Mouse (Mus musculus) natural killer cell, adult 2 months (primary cell): ENCODE results near the gene Tinag.
"Not testable (repeated sequence)": the region's sequence is repeated elsewhere in the genome, so short reads cannot be mapped to it uniquely, and the experiment has no call there.

ENCODE experiments used
- DNase-seq, 2 experiments: peaks; one replicate each; pipeline ENCODE4 v3.0.0; 2022; ENCODE audit warnings: low spot score in 2 of 2

Gene Tinag

DNA sequence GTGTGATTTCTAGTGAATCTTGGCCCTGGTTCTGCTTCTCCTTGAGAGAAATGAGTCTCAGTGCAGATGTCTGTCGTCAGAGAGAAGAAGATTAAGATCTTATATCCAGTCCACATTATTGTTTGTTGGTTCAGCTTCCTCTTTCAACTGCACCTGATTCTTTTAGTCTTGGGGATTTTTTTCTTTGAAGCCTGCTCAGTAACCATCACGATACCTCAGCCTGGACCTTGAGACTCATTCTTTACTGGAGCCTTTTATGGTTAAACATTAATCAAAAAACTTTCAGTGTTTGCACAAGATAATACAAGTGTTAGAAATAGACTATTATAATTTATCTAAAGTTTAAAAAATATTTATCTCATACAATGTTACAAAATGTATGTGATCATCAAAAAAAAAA, at the start of gene Tinag:
Gene Tinag (minus strand): TSS at position 210 of the 400 bp plus-strand sequence.
- no peak for DNase-seq

DNA sequence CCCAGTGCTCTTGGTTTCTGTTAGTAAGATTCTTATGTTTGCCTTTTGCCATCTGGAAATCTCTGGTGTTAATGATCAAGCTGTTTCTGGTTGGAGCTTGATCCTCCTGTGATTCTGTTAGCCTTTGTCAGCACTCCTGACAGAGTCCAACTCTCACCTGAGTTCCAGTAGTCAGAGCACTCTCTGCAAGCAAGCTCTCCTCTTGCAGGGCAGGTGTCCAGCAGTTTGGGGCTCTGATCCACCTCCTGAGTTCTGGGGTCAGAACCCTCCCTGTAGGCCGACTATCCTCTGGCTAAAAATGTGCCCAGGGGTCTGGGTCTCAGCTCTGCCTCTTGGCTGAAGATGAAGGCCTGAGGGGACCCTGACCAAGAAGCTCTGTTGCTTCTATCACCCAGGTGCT, 37.6 kb upstream of the Tinag start:
- DNase-seq = not testable (repeated sequence)

DNA sequence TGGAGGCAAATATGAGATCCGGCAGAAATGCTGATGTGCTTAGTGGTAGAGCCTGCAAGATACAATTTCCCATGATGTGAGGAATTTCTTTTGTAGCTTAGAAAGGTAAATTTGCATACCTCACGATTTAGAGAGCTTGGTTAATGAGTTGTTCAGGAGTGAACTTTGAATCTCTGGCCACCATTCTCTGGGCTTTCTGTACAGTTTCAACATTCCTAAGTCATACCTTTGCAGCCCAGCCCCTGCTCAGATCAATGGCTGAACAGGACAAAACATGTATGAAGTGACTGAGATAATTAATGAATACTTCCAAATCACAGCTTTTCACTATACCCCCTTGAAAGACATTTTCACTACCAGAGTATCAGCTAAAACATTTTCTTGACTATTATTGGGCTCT, 26.1 kb upstream of the Tinag start:
- no peak for DNase-seq

DNA sequence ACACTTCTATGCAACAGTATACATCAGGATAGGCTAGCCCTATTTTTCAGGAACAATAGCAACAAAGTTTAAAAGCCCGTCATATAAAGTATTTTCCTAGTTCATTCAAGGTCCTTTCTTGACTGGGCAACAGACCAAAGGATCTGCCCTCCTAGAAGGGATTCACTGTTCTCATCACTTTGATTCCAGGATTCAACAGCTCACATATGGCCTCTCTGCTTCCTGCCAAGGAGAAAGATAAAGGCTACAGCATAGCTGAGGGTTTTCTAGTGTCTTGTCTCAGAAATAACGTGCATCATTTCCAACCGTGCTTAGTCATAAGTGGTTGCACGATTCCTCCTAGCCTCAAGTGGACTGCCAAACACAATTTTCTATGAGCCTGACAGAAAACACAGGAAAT, 11.0 kb upstream of the Tinag start:
- no peak for DNase-seq

DNA sequence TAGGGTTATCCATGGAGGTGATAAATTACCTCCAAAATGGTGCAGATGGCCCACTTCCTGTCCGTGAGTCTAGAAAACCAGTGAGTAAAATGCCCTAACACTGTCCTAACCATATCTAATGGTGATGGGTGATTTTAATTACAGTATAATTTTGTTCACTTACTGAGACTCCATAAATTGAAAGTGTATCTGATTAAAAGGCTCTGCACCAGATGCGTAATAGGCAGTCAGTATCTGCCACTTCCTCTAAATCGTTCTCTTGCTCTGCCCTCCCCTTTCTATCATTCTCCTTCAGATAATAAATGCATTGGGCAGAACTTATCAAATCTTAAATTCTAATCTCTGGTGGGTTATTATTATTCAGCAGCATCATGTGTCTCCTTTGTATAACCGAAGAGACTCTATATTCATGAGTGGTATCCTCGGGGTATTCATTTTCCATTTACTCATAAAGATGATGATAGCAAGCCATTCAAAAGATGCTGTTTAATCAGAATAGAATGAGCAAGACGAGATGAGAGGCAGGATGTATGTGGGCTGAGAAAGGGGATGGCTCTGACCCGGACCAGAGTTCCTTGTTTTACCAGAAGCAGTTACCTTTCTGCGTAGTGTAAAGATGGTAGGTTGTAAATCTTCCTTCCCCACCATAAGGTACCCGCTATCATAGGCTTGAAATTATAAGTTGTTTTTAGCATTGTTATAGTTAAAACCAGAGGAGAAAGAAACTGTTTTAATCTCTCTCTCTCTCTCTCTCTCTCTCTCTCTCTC, 9.0 kb upstream of the Tinag start:
- no peak for DNase-seq

DNA sequence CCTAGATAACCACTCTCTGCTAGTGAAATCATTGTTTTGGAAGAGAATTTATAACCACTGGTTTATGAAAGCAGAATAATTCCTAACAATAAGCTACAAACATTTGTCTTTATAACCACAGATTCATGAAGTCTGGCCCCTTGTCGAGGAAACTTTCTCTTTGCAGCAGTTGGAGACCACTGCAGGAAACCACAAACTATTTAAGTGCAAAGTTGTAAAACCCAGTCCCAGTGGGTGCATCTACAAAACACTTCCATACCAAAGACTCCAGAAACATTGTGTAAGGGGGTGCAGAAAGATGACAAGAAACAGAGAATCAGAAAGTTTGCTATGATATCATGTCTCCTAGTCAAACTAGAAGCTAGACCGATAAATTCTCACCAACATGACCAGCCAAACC, 5.8 kb upstream of the Tinag start:
- DNase-seq = no peak

DNA sequence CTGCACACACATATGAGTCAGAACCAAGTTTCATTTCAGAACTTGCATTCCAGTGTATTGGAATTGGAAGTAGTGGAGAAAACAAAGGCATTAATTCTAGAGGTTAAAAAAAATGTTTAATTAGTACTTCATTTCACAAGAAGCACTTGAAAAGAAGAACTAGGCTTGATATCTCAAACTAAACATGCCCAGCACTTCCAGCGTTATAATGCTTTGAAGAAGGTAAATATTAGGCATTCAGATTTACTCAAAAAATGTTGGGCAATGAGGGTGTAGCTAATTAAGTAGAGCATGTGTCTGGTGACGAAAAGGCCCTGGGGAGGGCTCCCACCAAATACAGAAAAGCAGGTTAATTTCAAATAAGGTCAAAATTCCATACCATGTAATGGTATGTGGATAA, 4.1 kb upstream of the Tinag start:
- DNase-seq = no peak

DNA sequence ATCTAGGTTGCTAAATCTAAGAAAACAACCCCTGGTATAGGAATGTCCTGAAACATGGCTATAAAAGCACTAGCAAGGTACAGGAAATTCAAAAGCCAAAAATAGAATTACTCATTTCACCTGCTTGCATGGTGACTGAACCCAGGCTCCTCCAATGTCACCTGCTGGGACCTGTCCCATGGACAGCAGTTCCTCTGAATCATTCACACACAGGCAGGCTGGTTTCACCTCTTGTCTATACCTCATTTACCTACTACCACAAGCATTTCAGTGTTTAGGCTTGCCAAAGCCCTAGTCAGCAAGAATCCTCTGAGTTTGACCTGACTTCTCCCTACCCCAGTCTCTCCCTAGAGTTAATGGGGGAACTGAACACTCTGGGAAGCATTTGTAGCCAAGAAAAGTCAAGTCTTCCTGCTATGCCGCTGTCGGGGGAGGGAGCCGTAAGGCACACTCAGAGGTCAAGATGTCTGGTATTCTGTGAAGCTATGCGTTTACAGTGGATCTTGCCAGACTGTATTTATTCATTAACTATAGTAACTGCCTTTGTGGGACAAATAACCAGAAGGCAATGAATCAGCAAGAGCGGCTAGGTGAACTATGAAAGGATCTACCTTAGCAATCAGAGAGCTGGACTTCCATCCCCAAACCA, 597 bp upstream of the Tinag start:
- no peak for DNase-seq

DNA sequence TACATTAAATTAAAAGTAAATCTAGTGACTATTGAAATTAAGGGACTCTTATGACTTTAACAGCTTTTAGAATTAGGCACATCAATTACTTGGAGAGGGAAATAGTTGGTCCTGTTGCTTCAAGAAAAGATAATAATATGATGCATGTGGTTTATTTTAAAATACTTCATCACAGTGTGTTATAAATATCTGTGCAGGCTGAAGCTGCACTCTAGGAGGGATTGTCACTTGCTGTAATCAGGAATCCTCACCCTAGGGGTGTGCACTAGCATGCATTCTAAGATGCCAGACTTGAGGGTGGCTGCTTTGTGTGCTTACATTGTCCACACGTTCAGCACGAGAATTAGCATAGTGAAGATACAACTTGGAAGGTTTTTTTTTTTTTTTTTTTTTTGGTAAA, 10.2 kb downstream of the Tinag start:
- DNase-seq = no peak

DNA sequence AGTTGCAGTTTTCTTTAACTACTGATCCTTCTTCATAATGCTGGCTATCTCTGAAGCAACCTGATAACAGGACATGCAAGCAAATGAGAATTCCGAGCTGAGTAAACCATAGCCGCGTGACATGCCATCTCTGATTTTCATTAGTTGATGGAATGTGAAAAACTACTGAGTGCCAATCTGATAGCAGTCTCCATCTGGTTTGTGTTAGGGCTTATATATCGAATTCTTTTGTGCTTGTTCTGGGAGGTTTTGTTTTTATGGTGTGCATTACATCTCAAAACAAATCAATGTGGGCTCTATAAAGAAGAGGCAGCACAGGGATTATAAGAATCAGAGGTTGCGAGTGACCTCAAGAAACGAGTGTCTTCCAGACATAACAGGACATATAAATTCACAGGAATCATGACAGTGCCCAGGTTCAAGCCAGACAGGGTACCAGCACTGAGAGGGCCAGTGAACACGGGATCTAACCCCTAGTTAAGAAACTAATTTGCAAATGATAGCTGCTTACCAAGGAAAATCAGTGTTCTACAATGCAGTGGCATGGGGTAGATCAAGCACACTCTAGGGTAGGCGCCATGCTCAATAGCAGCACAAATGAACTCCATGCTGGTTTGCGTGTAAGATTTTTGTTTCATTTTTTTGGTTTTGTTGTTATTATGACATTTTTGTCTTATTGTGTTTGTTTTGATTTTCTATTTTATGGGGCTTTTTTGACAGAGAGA, 13.0 kb downstream of the Tinag start:
- no peak for DNase-seq

DNA sequence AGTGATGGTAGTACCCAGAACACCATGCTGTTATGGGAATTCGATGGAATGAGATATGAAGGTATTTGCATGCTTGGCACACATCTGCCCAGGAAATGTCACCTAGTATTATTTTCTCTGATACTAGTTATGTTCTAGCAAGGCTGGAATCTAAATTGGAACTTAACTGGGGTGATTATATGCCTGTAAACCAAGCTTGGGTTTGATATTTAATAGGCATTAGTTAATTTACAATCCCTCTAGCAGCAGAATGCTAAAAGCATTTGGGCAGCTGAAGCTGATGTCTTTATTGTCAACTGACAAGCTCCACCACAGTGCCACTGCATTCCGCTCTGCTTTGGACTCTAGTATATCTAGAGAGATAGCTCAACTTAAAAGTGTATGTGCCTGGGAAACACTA, 20.3 kb downstream of the Tinag start:
- no peak for DNase-seq

DNA sequence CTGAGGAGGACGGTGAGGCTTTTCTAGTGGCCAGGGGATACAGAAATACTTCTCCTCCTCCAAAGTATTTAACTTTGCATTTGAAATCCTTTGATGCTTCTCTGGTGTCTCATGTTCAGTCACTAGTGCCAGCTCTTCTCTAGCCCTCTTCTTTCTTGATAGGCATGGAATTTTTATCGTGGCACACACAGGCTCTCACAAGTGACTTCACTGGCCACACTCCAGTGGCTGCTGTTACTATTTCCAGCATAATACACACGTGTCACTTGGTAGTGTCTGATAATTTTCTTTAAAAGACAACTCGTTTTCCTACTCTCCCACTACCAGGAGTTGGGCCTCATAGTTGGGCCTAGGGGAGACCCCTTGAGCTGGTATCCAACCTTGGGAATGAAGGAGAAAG, 26.7 kb downstream of the Tinag start:
- no peak for DNase-seq

DNA sequence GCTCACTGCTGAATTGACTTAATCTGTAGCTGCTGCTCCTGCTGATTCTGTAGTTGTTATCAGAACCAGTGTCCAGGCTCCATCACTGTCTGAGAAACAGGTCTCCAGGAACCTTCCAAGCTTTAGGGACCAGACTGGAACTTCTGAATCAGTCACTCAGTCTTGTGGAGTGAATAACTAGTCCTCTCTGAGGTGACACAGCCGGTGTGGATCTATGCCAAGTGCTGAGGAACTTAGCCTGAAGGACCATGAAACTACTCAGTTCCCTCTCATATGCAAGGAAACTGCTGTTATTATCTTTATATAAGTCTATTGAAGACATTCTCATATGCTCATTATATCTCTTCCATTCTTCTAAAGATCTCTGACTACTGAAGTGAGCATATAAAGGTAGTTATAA, 49.6 kb downstream of the Tinag start:
- DNase-seq = no peak

DNA sequence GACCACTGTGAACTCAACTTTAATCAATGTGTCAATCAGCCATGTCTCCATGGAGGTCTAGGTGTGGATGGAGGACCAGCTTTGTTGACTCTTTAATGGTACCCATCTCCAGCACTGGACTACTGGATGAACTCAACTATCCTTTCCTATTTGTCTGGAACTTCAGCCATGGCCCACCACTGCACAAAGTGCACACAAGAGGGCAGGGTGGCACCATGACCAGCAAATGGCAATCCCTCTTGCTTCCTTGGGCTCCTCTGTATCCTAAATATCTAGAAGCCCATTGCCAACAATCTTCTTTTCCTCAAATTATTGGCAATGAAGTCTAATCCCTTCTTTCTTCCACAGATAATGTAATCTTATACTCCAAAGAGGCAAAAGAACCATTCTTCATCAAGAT, 55.6 kb downstream of the Tinag start:
- DNase-seq = no peak

DNA sequence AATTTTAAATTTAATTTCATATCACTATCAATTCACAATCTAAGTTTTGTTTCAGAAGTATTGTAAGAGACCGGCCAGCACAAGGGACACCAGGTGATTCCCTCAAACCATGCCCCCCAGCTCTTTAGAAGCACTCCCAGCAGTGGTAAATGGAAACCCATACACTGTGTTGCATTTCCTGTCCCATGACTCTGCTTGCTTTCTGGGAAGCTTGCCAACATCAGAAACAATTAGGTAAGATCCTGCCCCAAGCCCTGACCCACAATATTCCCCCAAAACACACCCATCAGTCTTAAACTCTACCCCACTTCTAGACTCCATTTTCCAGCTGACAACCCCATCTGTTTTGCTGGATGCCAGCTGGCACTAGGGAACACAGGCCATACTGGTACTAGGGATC, 110.8 kb downstream of the Tinag start:
- no peak for DNase-seq

DNA sequence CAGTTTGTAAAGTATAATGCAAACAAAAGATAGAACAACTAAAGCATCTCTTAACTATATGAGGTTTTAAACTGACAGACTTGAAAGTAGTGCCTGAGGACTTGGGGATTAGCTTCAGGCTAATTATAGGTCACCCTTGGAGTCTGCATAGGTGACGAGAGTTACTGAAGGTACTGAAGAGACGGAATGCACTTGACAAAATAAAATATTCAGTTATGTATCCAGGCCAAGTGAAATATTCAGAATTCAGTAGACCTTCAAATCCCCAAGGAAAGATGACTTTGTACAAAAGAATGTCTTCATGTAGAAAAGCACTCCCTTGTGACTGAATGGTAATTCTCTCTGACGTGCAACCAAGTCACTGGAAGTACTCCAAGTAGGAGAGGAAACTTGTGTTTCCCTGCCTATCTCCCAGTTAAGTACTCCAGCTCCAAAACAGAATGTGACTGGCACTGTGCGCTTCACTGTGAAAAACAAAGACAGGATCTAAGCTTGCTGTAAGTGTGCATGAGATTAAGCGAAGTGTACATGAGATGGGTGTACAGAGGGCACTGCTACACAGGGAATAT, 130.4 kb downstream of the Tinag start:
- DNase-seq = no peak
